Mouse (Mus musculus) CH12.LX (cell line): ENCODE measurements at regions not wholly inside any gene's neighbourhood (a gene's known extent, or its start where the extent isn't known, plus 50 kb on each side); places are given as distances from the start of the nearest gene placed in this dataset.

Experiments used
- DNase-seq: peaks from one replicate; pipeline ENCODE4 v3.0.0-alpha.2; 2013; ENCODE audit errors: extremely low read depth
- H3K27ac ChIP-seq: 2 replicates; pipeline ENCODE4 v1.5.1; 2012; ENCODE audit warnings: low read depth, mild to moderate bottlenecking, control low read depth, moderate library complexity; ENCODE audit not compliant: insufficient read depth
- H3K27me3 ChIP-seq: replicated peaks from 2 replicates; pipeline ENCODE3; 2012; ENCODE audit warnings: inconsistent platforms
- H3K36me3 ChIP-seq, 2 experiments: replicated peaks in 1 of 2; 2 replicates each; pipeline versions ENCODE3 to v1.6.1; 2012; ENCODE audit warnings: inconsistent platforms in 1 of 2, low read length in 1 of 2, mild to moderate bottlenecking in 1 of 2, mixed read lengths in 1 of 2, moderate library complexity in 1 of 2; ENCODE audit not compliant: control insufficient read depth in 1 of 2, insufficient read depth in 1 of 2
- H3K4me1 ChIP-seq, 2 experiments: 2 replicates each; pipeline ENCODE4 v1.6.1; 2012; ENCODE audit warnings: inconsistent platforms in 1 of 2, moderate library complexity in 1 of 2; ENCODE audit not compliant: insufficient read depth in 2 of 2, control insufficient read depth in 1 of 2
- H3K4me2 ChIP-seq: 2 replicates; pipeline ENCODE4 v1.6.1; 2012; ENCODE audit warnings: low read depth, mild to moderate bottlenecking, control low read depth; ENCODE audit not compliant: poor library complexity, insufficient read depth, severe bottlenecking
- H3K4me3 ChIP-seq, 3 experiments: fragments of 150-350 bp in 1 of 3; sonication (generic) in 1 of 3; replicated peaks in 1 of 3; 2 replicates each; pipeline versions ENCODE3 to v1.5.1; 2011 to 2012; ENCODE audit warnings: low read depth in 2 of 3, low read length in 2 of 3, mild to moderate bottlenecking in 2 of 3, moderate library complexity in 2 of 3, control low read depth in 1 of 3, improper control_type of control experiment in 1 of 3, inconsistent platforms in 1 of 3, mixed read lengths in 1 of 3; ENCODE audit not compliant: poor library complexity in 1 of 3
- H3K79me2 ChIP-seq: replicated peaks from 2 replicates; pipeline ENCODE4 v1.6.1; 2012; ENCODE audit warnings: mild to moderate bottlenecking, moderate library complexity; ENCODE audit not compliant: control insufficient read depth, poor library complexity, insufficient read depth, severe bottlenecking; ENCODE audit errors: extremely low read depth
- H3K9ac ChIP-seq: 2 replicates; pipeline ENCODE4 v1.6.1; 2012; ENCODE audit warnings: low read depth, mild to moderate bottlenecking, control low read depth, moderate library complexity; ENCODE audit not compliant: insufficient read depth
- H3K9me3 ChIP-seq: replicated peaks from 2 replicates; pipeline ENCODE3; 2012; ENCODE audit warnings: low read length, inconsistent platforms, mixed read lengths
- BHLHE40 ChIP-seq: IDR thresholded peaks from 2 replicates; pipeline ENCODE4 v1.6.1; 2011; ENCODE audit warnings: mild to moderate bottlenecking, low read depth, low read length, improper control_type of control experiment
- CHD1 ChIP-seq: IDR thresholded peaks from 2 replicates; pipeline ENCODE4 v1.6.1; 2012; ENCODE audit warnings: low read depth, low read length, improper control_type of control experiment, inconsistent platforms
- CHD2 ChIP-seq: IDR thresholded peaks from 2 replicates; pipeline ENCODE4 v1.6.1; 2011; ENCODE audit warnings: low read length, improper control_type of control experiment
- CTCF ChIP-seq, 2 experiments: IDR thresholded peaks in 1 of 2; conservative IDR thresholded peaks in 1 of 2; 2 replicates each; pipeline ENCODE4 v1.5.1; 2011 to 2012; ENCODE audit warnings: low read depth in 2 of 2, low read length in 2 of 2, improper control_type of control experiment in 1 of 2, inconsistent platforms in 1 of 2, mild to moderate bottlenecking in 1 of 2, moderate library complexity in 1 of 2
- E2F4 ChIP-seq: IDR thresholded peaks from 2 replicates; pipeline ENCODE4 v1.6.1; 2011; ENCODE audit warnings: low read depth, low read length, improper control_type of control experiment; ENCODE audit not compliant: insufficient replicate concordance
- ELF1 ChIP-seq: IDR thresholded peaks from 2 replicates; pipeline ENCODE4 v1.6.1; 2014; ENCODE audit warnings: low read depth, mild to moderate bottlenecking, inconsistent platforms, low read length, improper control_type of control experiment
- EP300 ChIP-seq: IDR thresholded peaks from 2 replicates; pipeline ENCODE4 v1.6.1; 2011; ENCODE audit warnings: low read length, improper control_type of control experiment
- ETS1 ChIP-seq: conservative IDR thresholded peaks from 2 replicates; pipeline ENCODE4 v1.6.1; 2012; ENCODE audit warnings: low read depth, mild to moderate bottlenecking, inconsistent platforms, low read length, improper control_type of control experiment, moderate library complexity
- IRF4 ChIP-seq: IDR thresholded peaks from 2 replicates; pipeline ENCODE4 v1.6.1; 2014; ENCODE audit warnings: low read depth, mild to moderate bottlenecking, inconsistent platforms, low read length, improper control_type of control experiment
- JUN ChIP-seq: IDR thresholded peaks from 2 replicates; pipeline ENCODE4 v1.6.1; 2011; ENCODE audit warnings: low read depth, mild to moderate bottlenecking, low read length, improper control_type of control experiment, moderate library complexity; ENCODE audit not compliant: insufficient read depth
- JUND ChIP-seq: conservative IDR thresholded peaks from 2 replicates; pipeline ENCODE4 v1.6.1; 2011; ENCODE audit warnings: low read depth, low read length, improper control_type of control experiment
- KAT2A ChIP-seq: IDR thresholded peaks from 2 replicates; pipeline ENCODE4 v1.6.1; 2012; ENCODE audit warnings: low read length, improper control_type of control experiment, inconsistent platforms; ENCODE audit not compliant: insufficient replicate concordance
- MAX ChIP-seq: IDR thresholded peaks from 2 replicates; pipeline ENCODE4 v1.6.1; 2011; ENCODE audit warnings: low read length, improper control_type of control experiment
- MEF2A ChIP-seq: IDR thresholded peaks from 2 replicates; pipeline ENCODE4 v1.6.1; 2014; ENCODE audit warnings: low read depth, mild to moderate bottlenecking, inconsistent platforms, low read length, improper control_type of control experiment, borderline replicate concordance
- MYC ChIP-seq: IDR thresholded peaks from 2 replicates; pipeline ENCODE4 v1.6.1; 2011; ENCODE audit warnings: low read depth, mild to moderate bottlenecking, improper control_type of control experiment, low read length
- NRF1 ChIP-seq: IDR thresholded peaks from 2 replicates; pipeline ENCODE4 v1.6.1; 2014; ENCODE audit warnings: low read depth, mild to moderate bottlenecking, inconsistent platforms, low read length, improper control_type of control experiment, moderate library complexity
- RAD21 ChIP-seq: IDR thresholded peaks from 2 replicates; pipeline ENCODE4 v1.6.1; 2011; ENCODE audit warnings: low read depth, mild to moderate bottlenecking, low read length, improper control_type of control experiment, moderate library complexity
- SMC3 ChIP-seq: IDR thresholded peaks from 2 replicates; pipeline ENCODE4 v1.6.1; 2011; ENCODE audit warnings: low read depth, low read length, improper control_type of control experiment
- TBP ChIP-seq: conservative IDR thresholded peaks from 2 replicates; pipeline ENCODE4 v1.6.1; 2011; ENCODE audit warnings: low read depth, low read length, improper control_type of control experiment
- TCF12 ChIP-seq: IDR thresholded peaks from 2 replicates; pipeline ENCODE4 v1.6.1; 2014; ENCODE audit warnings: low read depth, mild to moderate bottlenecking, inconsistent platforms, low read length, improper control_type of control experiment
- UBTF ChIP-seq: IDR thresholded peaks from 2 replicates; pipeline ENCODE4 v1.6.1; 2012; ENCODE audit warnings: low read depth, mild to moderate bottlenecking, inconsistent platforms, low read length, improper control_type of control experiment, moderate library complexity
- USF1 ChIP-seq: IDR thresholded peaks from 2 replicates; pipeline ENCODE4 v1.6.1; 2014; ENCODE audit warnings: low read depth, mild to moderate bottlenecking, inconsistent platforms, low read length, improper control_type of control experiment
- ZC3H11A ChIP-seq: IDR thresholded peaks from 2 replicates; pipeline ENCODE4 v1.6.1; 2012; ENCODE audit warnings: low read depth, mild to moderate bottlenecking, inconsistent platforms, low read length, improper control_type of control experiment
- ZKSCAN1 ChIP-seq: IDR thresholded peaks from 2 replicates; pipeline ENCODE4 v1.6.1; 2012; ENCODE audit warnings: low read depth, inconsistent platforms, low read length, improper control_type of control experiment, borderline replicate concordance
- ZMIZ1 ChIP-seq: IDR thresholded peaks from 2 replicates; pipeline ENCODE4 v1.6.1; 2012; ENCODE audit warnings: low read depth, mild to moderate bottlenecking, inconsistent platforms, low read length, improper control_type of control experiment
- ZNF384 ChIP-seq: IDR thresholded peaks from 2 replicates; pipeline ENCODE4 v1.6.1; 2012; ENCODE audit warnings: low read depth, low read length, improper control_type of control experiment, inconsistent platforms
- dilution Hi-C: fragments of 300-500 bp; cut with MboI; formaldehyde crosslinking; loops from 2 replicates; pipeline ENCODE4 v1.14.3; 2020; ENCODE audit warnings: low sequenced_read_pairs; ENCODE audit not compliant: extremely low pct_unique_long_range_greater_than_20kb, extremely low pct_ligation_motif_present
- in situ Hi-C: fragments of 300-500 bp; cut with MboI; formaldehyde crosslinking; loops from 3 replicates; pipeline ENCODE4 v1.14.3; 2019; ENCODE audit warnings: low sequenced_read_pairs, low pct_ligation_motif_present, low pct_unique_long_range_greater_than_20kb, mixed read lengths

- dilution Hi-C loops, result no loop called here
- Histone ChIP-seq H3K79me2 (no peaks in the 10 kb centered on the region), H3K4me1 (no peaks in the 10 kb centered on the region), H3K27me3 (peaks cover 75% of the 10 kb centered on the region), H3K27ac (no peak overlapping the region), H3K9me3 (no peaks in the 10 kb centered on the region), H3K4me3 (no peak overlapping the region), H3K9ac (no peak overlapping the region), H3K4me2 (no peak overlapping the region), H3K36me3 (no peaks in the 10 kb centered on the region)
- in situ Hi-C loops, result no loop called here
- TF ChIP-seq SMC3, result no peak
- no peak for TF ChIP-seq RAD21
- no peak for TF ChIP-seq TCF12
- TF ChIP-seq CTCF (conservative IDR thresholded peaks at IDR 0.05 in 1 of 2, IDR thresholded peaks at IDR 0.05 in 1 of 2; ENCODE audit: low read depth in 2 of 2, low read length in 2 of 2), result no peak
- TF ChIP-seq TBP, result no peak
- no peak for TF ChIP-seq ZNF384
- TF ChIP-seq NRF1, result no peak
- TF ChIP-seq MYC, result no peak
- no peak for TF ChIP-seq E2F4
- no peak for TF ChIP-seq ZC3H11A
- no peak for TF ChIP-seq CHD2
- no peak for TF ChIP-seq JUND
- TF ChIP-seq BHLHE40, result no peak
- DNase-seq, result no peak
Observed at GRCm38 (mm10) chr7:136130666-136131239, 414.6 kb upstream of the Mki67 start.

GRCm38 (mm10) chr7:136132976-136133375 is 416.8 kb upstream of the Mki67 start:
- Histone ChIP-seq H3K4me3 (no peak overlapping the region), H3K4me2 (no peak overlapping the region), H3K27me3 (peaks cover 74% of the 10 kb centered on the region), H3K36me3 (no peaks in the 10 kb centered on the region), H3K4me1 (no peaks in the 10 kb centered on the region), H3K27ac (no peak overlapping the region), H3K9me3 (no peaks in the 10 kb centered on the region), H3K79me2 (no peaks in the 10 kb centered on the region), H3K9ac (no peak overlapping the region)
- no peak for DNase-seq
- TF ChIP-seq ZKSCAN1 (no peak), IRF4 (no peak), USF1 (no peak), CHD1 (no peak), EP300 (no peak), MYC (no peak), JUN (no peak), MEF2A (no peak), ZMIZ1 (no peak), ETS1 (no peak), TBP (no peak), UBTF (no peak), ELF1 (no peak), TCF12 (no peak), KAT2A (no peak), ZC3H11A (no peak), MAX (no peak), CHD2 (no peak), BHLHE40 (no peak)
- in situ Hi-C loops, result no loop called here
- dilution Hi-C loops, result no loop called here
